Mouse (Mus musculus) mouse trophoblast stem cell (cell line): Measurements from ENCODE around the gene Hoxb2.

Experiments used
- in situ Hi-C, 2 experiments: fragments of 300-500 bp; cut with MseI, MboI; formaldehyde crosslinking; loops; 2 replicates in 1 of 2; 3 replicates in 1 of 2; pipeline ENCODE4 v1.15.1; 2025

Gene Hoxb2

GRCm38 (mm10) chr11:96399923-96400322, 49.6 kb downstream of the Hoxb2 start:
- in situ Hi-C loops = no loop called here
